Mouse (Mus musculus): ENCODE results near the gene Abr.

DNA sequence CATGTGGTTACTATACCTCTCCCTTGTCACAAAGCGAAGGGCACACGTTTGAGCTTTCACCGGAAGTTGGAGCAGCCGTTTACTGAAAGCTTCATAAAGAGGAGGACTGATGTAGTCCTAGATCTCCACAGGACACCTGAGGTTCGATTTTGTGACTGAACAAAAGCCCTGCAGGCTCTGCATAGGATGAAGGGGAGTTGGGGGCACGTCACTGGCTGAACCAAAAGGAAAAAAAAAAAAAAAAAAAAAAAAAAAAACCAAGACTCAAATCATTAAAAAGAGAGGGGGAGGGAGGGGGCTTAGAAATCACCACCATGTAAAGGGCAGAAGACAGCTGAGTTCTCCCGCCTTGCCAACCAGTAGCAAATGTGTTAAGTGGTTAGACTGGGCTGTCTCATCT, 233.4 kb downstream of the Abr start:
- TF ChIP-seq ZNF384 (IDR thresholded peaks at IDR 0.05; ENCODE audit: low read depth, low read length) = no peak
- no peak for TF ChIP-seq GATA1 (IDR thresholded peaks at IDR 0.05; ENCODE audit: low read depth, low read length)
- no peak for TF ChIP-seq CTCF (IDR thresholded peaks at IDR 0.05 in 2 of 3, conservative IDR thresholded peaks at IDR 0.05 in 1 of 3; ENCODE audit: control insufficient read depth in 1 of 3, insufficient read depth in 1 of 3, low read depth in 2 of 3, low read length in 3 of 3, poor library complexity in 1 of 3, severe bottlenecking in 1 of 3)
- TF ChIP-seq EP300 (IDR thresholded peaks at IDR 0.05; ENCODE audit: low read depth in 1 of 2, low read length in 2 of 2) = no peak
- no peak for TF ChIP-seq MEF2A (IDR thresholded peaks at IDR 0.05; ENCODE audit: extremely low read depth, insufficient replicate concordance, low read depth, low read length, poor library complexity, severe bottlenecking)
- no peak for TF ChIP-seq POLR2A (IDR thresholded peaks at IDR 0.05; ENCODE audit: control insufficient read depth in 1 of 2, insufficient read depth in 1 of 2, low read depth in 1 of 2, low read length in 2 of 2, poor library complexity in 1 of 2)
- no peak for TF ChIP-seq ETS1 (IDR thresholded peaks at IDR 0.05; ENCODE audit: low read depth, low read length)

All from MEL (cell line).